Mouse (Mus musculus) heart, postnatal 36 days (tissue): Measurements from ENCODE around the gene Smpd1. TPM values are rescaled to one million over a fixed set of nuclear protein-coding genes. Genes with fewer than 3 reads are reported as not detected.

Source experiments
- DNase-seq, 2 experiments: peaks; one replicate each; pipeline ENCODE4 v3.0.0; 2021 to 2022
- intact Hi-C: fragments of 180-260 bp; cut with DNase I; formaldehyde crosslinking; loops from one replicate; pipeline ENCODE4 v1.15.1; 2025
- total RNA-seq, 2 experiments: library from RNA; stranded (reverse); gene quantifications; 2 replicates each; pipeline ENCODE4 v1.2.3; 2021

Smpd1 gene
- total RNA-seq, 2 experiments from 2014 or later, result 156 to 163 TPM

- intact Hi-C loops, result no loop called here
- DNase-seq, result no peak
Measured at GRCm38 (mm10) chr7:105557671-105558070, 3.5 kb downstream of the Smpd1 start.

- intact Hi-C loops, result no loop called here
- DNase-seq, result no peak
Measured at GRCm38 (mm10) chr7:105559016-105559415, 4.9 kb downstream of the Smpd1 start.

- intact Hi-C loops, result no loop called here
- DNase-seq, result no peak
Measured at GRCm38 (mm10) chr7:105562317-105562716, 8.2 kb downstream of the Smpd1 start.

GRCm38 (mm10) chr7:105563367-105563766 lies 9.2 kb downstream of the Smpd1 start:
- no peak for DNase-seq
- intact Hi-C loops, result no loop called here

- peak; percentile 39 to 56 for DNase-seq
Measured at GRCm38 (mm10) chr7:105565071-105565836, 11.1 kb downstream of the Smpd1 start.

GRCm38 (mm10) chr7:105568583-105568982 lies 14.4 kb downstream of the Smpd1 start:
- intact Hi-C loops, result no loop called here
- DNase-seq, result no peak

More at GRCm38 (mm10) chr7:105565071-105565836, 11.1 kb downstream of the Smpd1 start:
- intact Hi-C loops, result no loop called here

GRCm38 (mm10) chr7:105568988-105569471 lies 14.9 kb downstream of the Smpd1 start:
- DNase-seq, result no peak
- intact Hi-C loops, result no loop called here

- no peak for DNase-seq
- intact Hi-C loops, result no loop called here
Measured at GRCm38 (mm10) chr7:105569512-105570496, 15.6 kb downstream of the Smpd1 start.

GRCm38 (mm10) chr7:105570756-105571155 lies 16.6 kb downstream of the Smpd1 start:
- intact Hi-C loops, result no loop called here
- no peak for DNase-seq

GRCm38 (mm10) chr7:105572949-105573348 lies 18.8 kb downstream of the Smpd1 start:
- no peak for DNase-seq
- intact Hi-C loops, result no loop called here

GRCm38 (mm10) chr7:105574537-105574936 lies 20.4 kb downstream of the Smpd1 start:
- intact Hi-C loops, result no loop called here
- DNase-seq, result no peak

GRCm38 (mm10) chr7:105576166-105576748 lies 22.1 kb downstream of the Smpd1 start:
- intact Hi-C loops, result no loop called here
- DNase-seq, result no peak

- intact Hi-C loops, result no loop called here
- DNase-seq, result no peak
Measured at GRCm38 (mm10) chr7:105577377-105577871, 23.3 kb downstream of the Smpd1 start.

- intact Hi-C loops, result no loop called here
- no peak for DNase-seq
Measured at GRCm38 (mm10) chr7:105578481-105578880, 24.3 kb downstream of the Smpd1 start.

- peak in 1 of 2 experiments; percentile 29 for DNase-seq
- intact Hi-C loops, result loop anchor here (1.0 to 2.0 kb wide), 2 partner anchors 26 to 48 kb away; partner anchors contain the start of gene Smpd1
Measured at GRCm38 (mm10) chr7:105580627-105581089, 26.5 kb downstream of the Smpd1 start.

- intact Hi-C loops, result loop anchor here (1.0 to 2.0 kb wide), 2 partner anchors 26 to 47 kb away; partner anchors contain the start of gene Smpd1
- peak; percentile 77 to 87 for DNase-seq
Measured at GRCm38 (mm10) chr7:105581094-105581703, 27.0 kb downstream of the Smpd1 start, which contains the start of gene Apbb1. TSS of gene Apbb1 (minus strand) at chr7:105581653.

GRCm38 (mm10) chr7:105581959-105582358 lies 27.8 kb downstream of the Smpd1 start:
- intact Hi-C loops, result loop anchor here (1.0 to 2.0 kb wide), 2 partner anchors 27 to 46 kb away; partner anchors contain the start of gene Smpd1
- no peak for DNase-seq

- DNase-seq, result no peak
- intact Hi-C loops, result no loop called here
Measured at GRCm38 (mm10) chr7:105588325-105588912, 34.3 kb downstream of the Smpd1 start.

- DNase-seq, result no peak
- intact Hi-C loops, result no loop called here
Measured at GRCm38 (mm10) chr7:105590097-105590496, 35.9 kb downstream of the Smpd1 start.
